Mouse (Mus musculus) layer of hippocampus, adult 2 months (tissue): ENCODE measurements around the gene Zfp296. TPM values are rescaled to one million over a fixed set of nuclear protein-coding genes. Genes with fewer than 3 reads are reported as not detected.

Experiments
- DNase-seq, 2 experiments: peaks; one replicate each; pipeline ENCODE4 v3.0.0; 2022; ENCODE audit warnings: low spot score in 2 of 2
- H3K27ac ChIP-seq: fragments of 200-600 bp; 2 replicates; pipeline ENCODE4 v1.8.1; 2022
- H3K4me3 ChIP-seq: fragments of 200-600 bp; 2 replicates; pipeline ENCODE4 v1.8.1; 2022; ENCODE audit warnings: mild to moderate bottlenecking
- CTCF ChIP-seq: fragments of 200-600 bp; conservative IDR thresholded peaks from 2 replicates; pipeline ENCODE4 v1.8.1; 2022; ENCODE audit warnings: antibody characterized with exemption, mild to moderate bottlenecking, moderate library complexity
- total RNA-seq, 2 experiments: library from RNA; stranded (reverse); gene quantifications; 2 replicates each; pipeline ENCODE4 v1.2.3; 2021

Gene Zfp296
- total RNA-seq, 2 experiments from 2014 or later, result 0.81 to 0.95 TPM

DNA sequence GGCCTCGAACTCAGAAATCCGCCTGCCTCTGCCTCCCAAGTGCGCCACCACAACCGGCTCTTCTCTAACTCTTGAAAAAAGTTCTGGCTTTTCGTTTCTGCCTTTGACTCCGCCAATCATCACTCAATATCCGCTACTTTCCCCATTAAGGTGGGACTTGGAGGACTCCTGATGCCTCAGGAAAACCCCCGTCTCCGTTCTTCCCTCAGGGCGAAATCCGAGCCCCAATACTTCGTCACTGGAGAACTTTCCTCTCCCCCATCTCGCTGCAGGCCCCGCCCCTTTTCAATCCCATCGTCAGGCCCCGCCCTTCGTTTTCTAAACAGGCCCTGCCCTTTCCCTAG lies 51.1 kb downstream of the Zfp296 start:
- TF ChIP-seq CTCF, result no peak
- Histone ChIP-seq H3K4me3 (peak overlapping the region; percentile 91), H3K27ac (peak overlapping the region; percentile 86; the same call in 1 of the 2 replicates)
- no peak for DNase-seq

DNA sequence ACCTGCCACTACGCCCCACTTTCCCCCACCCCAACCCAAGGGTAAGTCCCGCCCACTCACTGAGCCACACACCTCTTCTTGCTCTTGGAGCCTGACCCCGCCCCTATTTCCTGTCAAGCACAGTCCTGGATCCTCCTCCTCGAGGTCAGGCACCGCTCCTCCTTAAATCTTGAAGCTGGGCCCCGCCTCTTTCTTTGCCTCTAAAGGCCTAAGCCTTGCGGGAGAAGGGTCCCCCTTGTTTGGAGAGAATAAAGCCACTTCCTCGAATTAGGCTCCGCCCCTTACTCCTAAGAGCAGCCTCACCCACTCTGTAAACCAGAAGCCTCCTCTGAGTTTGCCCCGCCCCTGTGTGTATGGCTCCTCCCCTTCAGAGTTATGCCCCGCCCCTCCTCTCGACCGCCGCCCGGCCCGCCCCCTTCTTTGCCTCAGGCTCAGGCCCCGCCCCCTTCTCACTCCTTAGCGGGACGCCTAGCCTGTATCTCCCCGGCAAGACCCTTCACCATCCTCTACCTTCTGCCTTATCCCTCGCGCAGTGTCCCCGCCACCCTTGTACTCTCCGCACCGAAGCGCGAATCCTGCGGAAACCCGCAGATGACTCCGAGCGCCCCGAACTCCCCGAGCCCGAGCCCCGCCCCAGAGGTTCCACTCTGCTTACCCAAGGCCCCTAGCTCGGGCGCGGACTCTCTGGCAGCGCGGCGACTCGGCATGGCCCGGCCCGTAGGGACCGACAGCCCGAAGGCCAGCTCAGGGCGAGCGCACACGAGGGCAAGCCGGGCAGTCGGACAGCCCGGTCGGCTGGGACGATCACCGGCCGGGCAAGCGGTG lies 51.7 kb downstream of the Zfp296 start:
- Histone ChIP-seq H3K4me3 (peak overlapping the region; percentile 91), H3K27ac (peak overlapping the region; percentile 86)
- peak; percentile 82 to 90 for DNase-seq
- TF ChIP-seq CTCF, result no peak

DNA sequence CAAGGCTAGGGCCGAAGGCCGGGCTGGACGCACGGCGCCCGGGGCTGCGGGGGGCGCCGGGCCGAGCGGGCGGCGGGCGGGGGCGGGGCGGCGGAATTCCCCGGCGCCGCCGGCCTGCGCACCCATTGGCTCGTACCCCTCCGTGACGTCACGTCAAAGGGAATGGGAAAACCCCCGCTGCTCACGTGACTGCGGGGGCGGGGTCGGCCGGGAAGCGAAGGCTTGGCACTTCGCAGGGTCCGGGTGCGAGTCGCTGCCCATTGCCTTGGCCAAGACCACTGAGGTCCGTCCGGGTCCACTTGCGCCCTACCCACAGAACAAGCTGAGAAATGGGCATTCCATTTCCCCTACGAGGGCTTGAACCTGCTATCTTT lies 52.3 kb downstream of the Zfp296 start, which contains the start of gene Relb:
Relb (minus strand) TSS at position 78 of the 374 bp plus-strand sequence.
- no peak for TF ChIP-seq CTCF
- H3K27ac ChIP-seq, result peak within 1 kb of the TSS; percentile 86
- H3K4me3 ChIP-seq, result peak within 1 kb of the TSS; percentile 91
- DNase-seq, result peak; percentile 87 to 93

Other genes starting within 250 kb of the Zfp296 start
- 10 to 100 TPM; 51.7 to 51.9 TPM for gene Ercc1, start 232.5 kb upstream of the Zfp296 start, total RNA-seq
- 10 to 100 TPM; 18.1 to 19.5 TPM for gene Cd3eap, start 217.8 kb upstream of the Zfp296 start, total RNA-seq
- 1 to 10 TPM; 6.1 to 6.9 TPM for gene Ppp1r13l, start 217.5 kb upstream of the Zfp296 start, total RNA-seq
- 10 to 100 TPM; 36.4 to 36.5 TPM for gene Ercc2, start 195.3 kb upstream of the Zfp296 start, total RNA-seq
- 1 to 10 TPM; 3.2 to 3.5 TPM for gene Klc3, start 173.2 kb upstream of the Zfp296 start, total RNA-seq
- not detected for gene Ckm, start 172.5 kb upstream of the Zfp296 start, total RNA-seq
- 10 to 100 TPM; 92.9 to 99.6 TPM for gene Mark4, start 118.5 kb upstream of the Zfp296 start, total RNA-seq
- gene Exoc3l2, start 114.0 kb upstream of the Zfp296 start, total RNA-seq, result under 1 TPM; 0.10 to 0.38 TPM
- 1 to 10 TPM; 6.0 to 6.9 TPM for gene Bloc1s3, start 68.9 kb upstream of the Zfp296 start, total RNA-seq
- 10 to 100 TPM; 17.2 to 20.7 TPM for gene Trappc6a, start 68.9 kb upstream of the Zfp296 start, total RNA-seq
- gene Nkpd1, start 59.4 kb upstream of the Zfp296 start, total RNA-seq, result under 1 TPM; 0.38 to 0.71 TPM
- gene Ppp1r37, start 14.2 kb upstream of the Zfp296 start, total RNA-seq, result 100 to 1,000 TPM; 116 to 118 TPM
- 10 to 100 TPM; 38.8 to 43.9 TPM for gene Gemin7, start 308 bp downstream of the Zfp296 start, total RNA-seq
- 100 to 1,000 TPM in 1 of 2 experiments, 10 to 100 TPM in 1; 95.4 to 112 TPM for gene Clasrp, start 27.2 kb downstream of the Zfp296 start, total RNA-seq
- 10 to 100 TPM in 1 of 2 experiments, 1 to 10 TPM in 1; 9.8 to 11.3 TPM for gene Relb, start 52.2 kb downstream of the Zfp296 start, total RNA-seq
- gene Clptm1, start 87.7 kb downstream of the Zfp296 start, total RNA-seq, result 100 to 1,000 TPM; 136 to 151 TPM
- not detected for gene Apoc2, start 100.7 kb downstream of the Zfp296 start, total RNA-seq
- not detected for gene Gm44805, start 104.1 kb downstream of the Zfp296 start, total RNA-seq
- gene Apoc4, start 104.2 kb downstream of the Zfp296 start, total RNA-seq, result not detected
- gene Apoc1, start 115.4 kb downstream of the Zfp296 start, total RNA-seq, result 1 to 10 TPM; 3.1 to 3.5 TPM
- gene Apoe, start 121.9 kb downstream of the Zfp296 start, total RNA-seq, result 1,000 to 10,000 TPM; 2,242 to 2,264 TPM
- gene Tomm40, start 138.2 kb downstream of the Zfp296 start, total RNA-seq, result 100 to 1,000 TPM; 110 TPM
- gene Nectin2, start 173.2 kb downstream of the Zfp296 start, total RNA-seq, result 1 to 10 TPM; 4.5 to 5.9 TPM
- gene Bcam, start 193.7 kb downstream of the Zfp296 start, total RNA-seq, result 10 to 100 TPM in 1 of 2 experiments, 1 to 10 TPM in 1; 9.2 to 14.8 TPM
- gene Cblc, start 219.5 kb downstream of the Zfp296 start, total RNA-seq, result not detected
- gene Bcl3, start 245.5 kb downstream of the Zfp296 start, total RNA-seq, result under 1 TPM; 0.46 to 0.83 TPM